Mouse (Mus musculus): ENCODE data around the gene Bmx. TPM values are rescaled to one million over a fixed set of nuclear protein-coding genes. Genes with fewer than 3 reads are reported as not detected.

Gene Bmx
- not detected in 4 replicates for total RNA-seq (2023; ENCODE audit: inconsistent age)

GRCm38 (mm10) chrX:164258057-164258456 is at the start of gene Bmx:
Gene Bmx, minus strand, starts transcription at chrX:164258193.

DNA sequence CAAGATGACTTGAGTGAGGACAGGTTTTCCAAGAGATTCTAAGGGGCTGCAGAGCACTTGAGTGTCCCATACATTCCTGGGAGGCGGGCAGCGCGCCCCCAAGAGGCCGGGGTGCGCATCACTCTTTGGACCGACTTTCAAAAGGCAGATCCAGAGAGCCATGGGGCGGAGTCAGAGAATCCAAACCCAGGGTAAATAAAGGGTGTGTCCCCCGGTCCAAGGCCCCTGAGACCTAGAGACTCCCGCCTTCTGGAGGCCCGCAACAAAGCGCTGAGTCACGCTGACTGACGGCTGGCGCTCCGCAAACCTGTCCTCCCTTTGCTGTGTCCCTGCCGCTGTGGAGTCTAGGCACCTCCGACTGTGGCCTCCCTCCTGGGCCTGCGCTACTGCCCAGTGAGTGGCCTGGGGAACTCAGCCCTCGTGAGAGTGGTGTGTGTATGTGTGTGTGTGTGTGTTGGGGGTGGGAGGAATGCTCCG is 11.3 kb upstream of the Bmx start, which contains the start of gene Pir:
Pir (plus strand) TSS at position 87 of the 477 bp plus-strand sequence.

Other genes starting within 250 kb of the Bmx start
- 0.13 to 0.32 TPM (median 0.15 TPM) in 3 of 4 replicates, not detected in the other for gene Car5b, start 230.2 kb downstream of the Bmx start, total RNA-seq (2023; ENCODE audit: inconsistent age)
- gene Siah1b, start 181.7 kb downstream of the Bmx start, total RNA-seq (2023; ENCODE audit: inconsistent age), result 16.1 to 20.3 TPM (median 16.7 TPM) in 4 replicates
- gene Cltrn, start 169.4 kb downstream of the Bmx start, total RNA-seq (2023; ENCODE audit: inconsistent age), result not detected in 4 replicates
- gene Ace2, start 118.9 kb downstream of the Bmx start, total RNA-seq (2023; ENCODE audit: inconsistent age), result not detected in 4 replicates
- gene Pir, start 11.2 kb upstream of the Bmx start, total RNA-seq (2023; ENCODE audit: inconsistent age), result not detected in 4 replicates
- gene Vegfd, start 115.2 kb upstream of the Bmx start, total RNA-seq (2023; ENCODE audit: inconsistent age), result not detected in 4 replicates
- gene Piga, start 161.6 kb upstream of the Bmx start, total RNA-seq (2023; ENCODE audit: inconsistent age), result 12.1 to 16.0 TPM (median 13.8 TPM) in 4 replicates
- not detected in 4 replicates for gene Asb11, start 178.8 kb upstream of the Bmx start, total RNA-seq (2023; ENCODE audit: inconsistent age)
- not detected in 4 replicates for gene Asb9, start 248.1 kb upstream of the Bmx start, total RNA-seq (2023; ENCODE audit: inconsistent age)